Mouse (Mus musculus) adrenal gland, postnatal 25 days (tissue): ENCODE measurements around the gene Olfr224. TPM values are rescaled to one million over a fixed set of nuclear protein-coding genes. Genes with fewer than 3 reads are reported as not detected.
"Not testable (repeated sequence)": the region's sequence is repeated elsewhere in the genome, so short reads cannot be mapped to it uniquely, and the experiment has no call there.

Source experiments
- DNase-seq: peaks from one replicate; pipeline ENCODE4 v3.0.0; 2021; ENCODE audit warnings: mixed read lengths
- long read RNA-seq: library from polyadenylated mRNA; stranded (forward); transcript quantifications from one replicate; pipeline ENCODE4 v2.0.0, GENCODE M21; 2021
- total RNA-seq: library from RNA; stranded (reverse); gene quantifications from 2 replicates; pipeline ENCODE4 v1.2.3, GENCODE M21; 2021

Olfr224 gene
- not detected in 2 replicates for total RNA-seq
- long read RNA-seq, result 0 reads

DNA sequence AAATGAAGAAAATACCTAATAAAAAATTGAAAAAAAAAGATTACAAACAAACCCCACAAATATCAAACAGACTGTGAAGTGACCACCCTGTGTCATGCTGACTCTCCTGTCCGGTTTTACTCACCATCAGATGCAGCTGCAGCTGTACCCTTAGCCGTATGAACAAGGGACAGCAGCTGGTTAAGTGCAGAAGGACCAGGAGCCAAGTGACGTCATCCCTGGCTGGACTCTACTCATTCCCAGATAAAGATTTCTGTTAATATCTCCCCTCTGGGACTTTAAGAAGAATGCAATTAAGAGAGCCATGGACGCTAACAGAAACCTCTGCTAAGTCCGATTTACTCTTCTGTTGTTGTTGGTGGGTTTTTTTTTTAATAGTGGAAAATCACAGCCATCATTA is at the start of gene Olfr224:
Gene Olfr224, minus strand, starts transcription at position 149 of the 400 bp plus-strand sequence.
- no peak for DNase-seq

DNA sequence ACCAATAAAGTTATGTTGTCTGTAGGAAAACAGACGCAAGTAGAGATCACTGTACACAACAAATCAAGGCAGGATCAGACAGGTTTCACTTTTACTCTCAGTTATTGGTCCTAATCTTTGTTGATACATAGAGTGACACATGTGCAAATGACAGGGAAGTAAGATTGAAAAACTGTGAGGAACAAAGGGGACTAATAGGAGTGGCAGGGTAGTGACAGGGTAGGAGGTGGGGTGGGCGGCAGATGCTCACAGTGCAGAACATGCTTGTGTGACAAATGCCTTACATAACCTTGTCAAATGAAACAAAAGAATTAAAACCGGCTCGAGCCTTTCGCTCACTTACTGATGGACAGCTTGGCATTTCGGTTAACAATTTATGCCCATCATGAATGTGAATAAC is 48.4 kb upstream of the Olfr224 start:
- no peak for DNase-seq

GRCm38 (mm10) chr11:58618369-58618768 is 48.0 kb upstream of the Olfr224 start:
- DNase-seq, result no peak

DNA sequence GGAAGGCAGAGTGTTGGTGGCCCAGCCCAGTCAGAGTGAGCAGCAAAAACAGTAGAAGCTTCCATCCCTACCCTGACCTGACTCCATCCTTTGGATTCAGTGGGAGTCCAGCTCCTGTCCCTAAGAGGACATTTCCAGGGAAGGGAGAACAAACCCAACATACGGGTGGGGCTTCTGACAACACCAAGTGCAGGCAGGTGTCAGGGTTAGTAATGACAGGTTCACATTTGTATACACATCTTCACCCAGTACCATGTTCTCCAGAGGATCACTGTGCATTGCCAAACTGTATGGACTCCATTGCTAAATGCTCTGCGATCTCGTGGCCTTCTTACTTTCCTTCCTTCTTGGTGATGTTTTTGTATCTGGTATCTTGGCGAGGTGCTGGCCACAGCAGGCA is 45.6 kb upstream of the Olfr224 start, which contains the start of gene 2210407C18Rik:
Gene 2210407C18Rik, minus strand, starts transcription at position 101 of the 400 bp plus-strand sequence.
- no peak for DNase-seq

DNA sequence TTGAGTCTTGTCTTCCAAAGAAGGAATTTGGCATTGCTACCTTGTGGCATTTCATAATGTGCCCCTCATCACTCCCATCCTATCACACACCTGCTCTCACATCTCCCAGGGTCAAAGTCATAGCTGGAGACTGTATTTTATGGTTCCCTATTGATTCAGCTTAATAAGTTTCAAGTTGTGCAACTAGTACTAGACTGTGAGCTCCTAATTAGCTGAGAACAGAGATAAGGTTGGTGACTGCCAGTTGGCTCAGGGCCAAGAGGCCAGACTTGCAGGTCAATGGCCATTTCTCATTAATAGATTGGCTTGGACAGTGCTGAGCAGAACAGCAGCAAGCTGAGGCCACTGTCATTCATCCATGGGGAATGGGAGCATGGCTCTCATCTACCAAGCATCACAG is 44.2 kb upstream of the Olfr224 start:
- no peak for DNase-seq

GRCm38 (mm10) chr11:58613359-58613758 is 43.0 kb upstream of the Olfr224 start:
- no peak for DNase-seq

DNA sequence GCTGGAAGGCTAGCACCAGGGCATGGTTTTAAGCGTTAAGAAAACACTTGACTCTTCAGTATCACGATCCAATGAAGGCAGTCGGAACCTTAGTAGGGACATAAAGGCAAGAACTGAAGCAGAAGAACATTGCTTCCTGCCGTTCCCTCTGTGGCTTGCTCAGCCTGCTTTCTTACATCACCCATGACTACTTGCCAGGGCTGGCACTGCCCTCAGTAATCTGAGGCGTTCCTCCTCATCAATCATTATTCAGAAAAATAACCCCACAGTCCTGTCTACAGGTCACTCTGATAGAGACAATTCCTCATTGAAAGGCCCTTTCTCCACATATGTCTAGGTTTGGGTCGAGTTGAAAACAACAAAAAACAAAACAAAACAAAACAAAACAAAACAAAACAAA is 36.7 kb upstream of the Olfr224 start:
- DNase-seq, result no peak

DNA sequence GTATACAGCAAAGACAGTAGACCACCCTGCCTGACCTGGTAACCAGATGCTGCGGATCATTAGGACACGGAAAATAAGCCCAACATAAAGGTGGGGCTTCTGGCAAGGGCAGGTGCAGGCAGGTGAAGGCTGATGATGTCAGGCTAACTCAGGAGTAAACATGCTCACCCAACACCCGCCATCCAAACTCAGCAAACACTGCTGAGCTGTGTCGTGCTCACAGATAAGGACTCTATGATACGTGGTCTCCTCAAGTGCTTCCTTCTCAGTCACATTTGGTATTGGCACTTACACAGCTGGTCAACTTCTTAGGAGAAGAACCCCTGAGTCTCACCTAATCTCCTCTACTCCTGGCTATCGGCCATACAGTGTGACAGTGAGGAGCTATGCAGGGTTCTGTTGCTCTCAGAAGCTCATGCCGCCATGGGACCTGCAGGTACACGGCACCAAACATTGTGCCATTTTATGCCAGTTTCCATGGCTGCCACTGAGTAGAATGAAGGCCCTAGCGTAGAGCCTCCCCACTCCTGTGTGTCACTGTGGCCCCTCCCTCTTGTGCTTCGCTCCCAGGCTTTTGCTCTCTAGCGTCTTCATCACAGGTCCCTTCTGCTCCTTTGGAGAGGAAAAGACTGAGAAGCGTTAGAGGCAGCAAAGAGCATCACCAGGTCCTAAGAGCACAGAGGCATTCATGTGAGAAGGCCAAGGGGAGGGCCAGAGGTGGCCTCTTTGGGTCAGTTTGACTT is 36.0 kb upstream of the Olfr224 start:
- no peak for DNase-seq

DNA sequence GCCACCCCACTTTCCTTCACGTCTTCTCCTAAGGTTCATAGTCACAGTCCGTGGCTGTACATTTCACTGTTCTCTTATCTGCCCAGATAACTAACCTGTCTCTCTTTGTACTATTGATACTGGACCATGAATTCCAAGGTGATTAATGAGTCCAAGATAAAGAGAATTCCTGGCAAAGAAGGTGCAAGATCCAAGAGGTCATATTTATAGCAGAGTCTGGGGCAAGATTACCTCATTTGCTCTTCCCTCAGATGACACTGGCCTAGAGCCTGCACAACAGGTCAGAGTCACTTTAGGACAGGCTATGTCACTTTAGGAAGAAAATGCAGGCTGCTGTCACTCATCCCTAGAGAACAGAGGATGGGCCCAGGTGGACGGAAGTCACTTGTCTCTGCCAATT is 34.9 kb upstream of the Olfr224 start:
- DNase-seq, result no peak

GRCm38 (mm10) chr11:58604688-58605087 is 34.3 kb upstream of the Olfr224 start:
- no peak for DNase-seq

DNA sequence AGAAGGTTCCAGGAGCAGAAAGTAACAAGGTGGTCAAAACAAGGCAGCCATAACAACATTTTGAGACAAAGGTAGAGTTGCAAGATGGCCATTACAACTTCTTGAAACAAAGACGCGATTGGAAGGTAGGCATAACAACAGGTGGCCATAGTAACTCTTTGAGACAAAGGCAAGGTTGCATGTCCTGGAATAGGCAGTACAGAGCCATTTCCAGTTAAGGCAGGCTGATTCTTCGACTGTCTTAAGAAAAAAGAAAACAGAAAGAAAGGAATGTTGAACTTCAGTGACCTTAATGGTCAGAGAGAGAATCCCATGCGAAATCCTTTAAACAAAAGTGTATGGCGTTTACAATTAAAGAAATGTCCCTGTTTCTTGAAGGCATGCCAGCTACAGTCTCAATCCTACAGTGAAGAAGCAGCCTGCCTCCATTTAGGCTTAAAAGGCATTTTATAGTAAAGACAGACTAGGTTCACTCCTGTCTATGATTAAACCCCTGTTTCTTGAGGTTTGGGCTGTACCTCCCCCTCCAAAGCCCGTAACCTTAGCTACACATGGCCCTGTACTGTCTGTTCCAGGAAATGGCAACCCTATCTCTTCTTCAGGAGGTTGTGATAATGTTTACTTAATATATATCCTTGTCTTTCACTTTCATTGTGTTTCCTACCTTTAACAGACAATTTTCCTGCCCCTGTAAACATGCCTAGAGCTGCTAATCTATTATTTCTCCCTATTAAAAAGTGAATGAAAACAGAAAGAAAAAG is 32.6 kb upstream of the Olfr224 start:
- DNase-seq, result no peak

DNA sequence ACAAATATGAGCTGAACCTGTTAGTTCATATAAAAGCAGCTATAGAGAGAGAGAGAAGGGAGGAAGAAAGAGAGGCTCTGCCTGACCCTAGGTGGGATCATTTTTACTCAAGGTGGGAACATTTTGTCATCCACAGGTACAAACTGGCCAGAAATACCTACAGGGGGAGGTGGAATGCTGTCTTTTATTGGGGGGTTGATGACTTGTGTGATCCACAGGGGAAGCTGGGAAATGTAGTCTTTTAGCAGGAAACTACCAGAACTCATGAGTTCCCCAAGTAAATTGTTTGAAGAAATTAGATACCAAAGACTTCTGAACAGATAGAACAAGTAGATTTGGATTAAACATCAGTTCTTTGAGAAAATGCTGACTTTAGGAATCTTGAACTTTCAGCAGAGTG is 31.7 kb upstream of the Olfr224 start:
- no peak for DNase-seq

DNA sequence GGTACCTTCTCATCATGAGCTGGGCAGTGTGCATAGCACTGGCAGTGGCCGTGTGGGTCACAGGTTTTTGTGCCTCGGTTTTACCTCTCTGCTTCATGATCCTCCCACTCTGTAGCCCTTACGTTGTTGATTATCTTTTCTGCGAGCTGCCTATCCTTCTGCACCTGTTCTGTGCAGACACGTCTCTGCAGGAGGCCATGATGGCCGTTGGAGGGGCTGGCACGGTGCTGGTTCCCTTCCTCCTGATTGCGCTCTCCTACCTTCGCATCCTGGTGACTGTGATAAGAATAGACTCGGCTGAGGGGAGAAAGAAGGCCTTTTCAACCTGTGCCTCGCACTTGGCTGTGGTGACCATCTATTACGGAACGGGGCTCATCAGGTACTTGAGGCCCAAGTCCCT is 27.5 kb upstream of the Olfr224 start:
- DNase-seq, result no peak

DNA sequence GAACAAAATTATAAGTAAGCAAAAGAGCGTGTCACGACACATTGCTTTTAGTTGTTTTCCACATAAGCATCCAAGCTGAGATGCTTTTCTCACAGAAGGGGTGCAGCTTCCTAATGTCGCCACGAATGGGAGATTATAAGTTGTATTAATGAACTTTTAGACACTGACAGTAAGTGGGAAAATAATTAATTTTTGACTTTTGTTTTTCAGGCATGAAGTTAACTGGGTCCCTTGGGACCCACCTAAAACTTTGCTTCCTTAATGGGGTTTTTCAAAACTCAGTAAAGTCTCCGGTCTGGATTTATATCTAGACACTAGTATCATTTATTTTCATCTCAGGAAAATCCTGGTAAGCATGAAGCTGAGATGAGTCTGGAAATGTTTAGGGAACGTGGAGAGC is 24.5 kb upstream of the Olfr224 start, which contains the start of gene Olfr324:
Gene Olfr324, plus strand, starts transcription at position 301 of the 400 bp plus-strand sequence.
- DNase-seq, result no peak

DNA sequence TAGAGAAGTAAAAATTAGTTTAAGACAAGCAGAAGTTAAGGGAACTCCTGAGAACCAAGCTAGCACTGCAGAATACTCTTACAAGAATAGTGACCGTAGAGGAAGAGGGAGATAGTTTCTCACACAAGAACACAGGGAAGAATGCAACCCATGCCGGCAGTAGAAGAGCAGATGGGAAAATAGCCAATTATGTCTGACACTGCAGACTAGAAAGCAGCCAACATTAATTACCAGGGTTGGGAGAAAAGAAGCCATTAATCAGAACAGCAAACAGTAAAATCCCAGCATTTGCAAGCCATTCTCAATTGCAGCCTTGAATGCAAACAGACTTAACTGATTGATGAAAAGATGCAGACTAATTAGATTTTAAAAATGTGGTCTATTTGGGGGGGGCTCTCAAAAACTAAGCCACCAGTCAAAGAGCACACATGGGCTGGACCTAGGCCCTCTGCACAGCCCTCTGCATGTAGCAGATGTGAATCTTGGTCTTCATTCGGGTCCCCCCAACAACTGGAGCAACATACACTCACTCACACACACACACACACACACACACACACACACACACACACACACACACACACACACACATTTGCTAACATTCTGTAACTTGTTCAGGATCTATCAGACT is 18.4 kb upstream of the Olfr224 start:
- no peak for DNase-seq

GRCm38 (mm10) chr11:58587898-58588348 is 17.6 kb upstream of the Olfr224 start:
- peak; percentile 45 for DNase-seq

- DNase-seq, result no peak
Measured at GRCm38 (mm10) chr11:58578636-58579035, 8.3 kb upstream of the Olfr224 start.

DNA sequence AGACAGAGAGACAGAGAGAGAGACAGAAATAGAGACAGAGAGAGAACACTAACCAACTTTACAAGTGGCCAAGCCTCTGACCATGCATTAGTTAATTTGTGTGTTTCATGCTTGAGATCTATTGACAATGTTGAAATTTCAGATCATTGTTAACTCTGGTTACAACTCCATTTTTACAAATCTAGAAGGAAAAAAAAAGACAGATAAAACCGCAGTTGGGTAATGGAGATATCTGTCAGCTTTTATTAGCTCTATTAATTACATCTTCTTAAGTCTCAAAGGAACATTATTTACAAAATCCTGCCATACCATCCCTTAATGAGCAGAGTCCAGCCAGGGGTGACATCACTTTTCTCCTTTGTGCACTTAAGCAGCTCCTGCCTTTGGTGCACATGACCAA is 7.1 kb upstream of the Olfr224 start, which contains the start of gene Olfr325:
Gene Olfr325, plus strand, starts transcription at position 301 of the 400 bp plus-strand sequence.
- no peak for DNase-seq

DNA sequence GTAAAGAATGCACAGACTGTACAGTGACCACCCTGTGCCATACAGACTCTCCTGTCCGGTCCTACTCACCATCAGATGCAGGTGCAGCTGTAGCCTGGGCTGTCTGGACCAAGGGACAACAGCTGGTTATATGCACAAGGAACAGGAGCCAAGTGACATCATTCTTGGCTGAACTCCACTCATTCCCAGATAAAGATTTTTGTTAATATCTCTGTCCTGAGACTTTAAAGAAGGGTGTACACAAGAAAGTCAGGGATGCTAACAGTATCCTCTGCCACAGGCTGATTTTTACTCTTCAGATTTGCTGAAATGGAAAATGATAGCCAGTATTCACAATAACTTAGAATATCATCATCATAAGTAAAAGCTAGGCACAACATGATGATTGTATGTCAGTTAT is 14.8 kb downstream of the Olfr224 start, which contains the start of gene Olfr328:
Gene Olfr328, minus strand, starts transcription at position 101 of the 400 bp plus-strand sequence.
- no peak for DNase-seq

DNA sequence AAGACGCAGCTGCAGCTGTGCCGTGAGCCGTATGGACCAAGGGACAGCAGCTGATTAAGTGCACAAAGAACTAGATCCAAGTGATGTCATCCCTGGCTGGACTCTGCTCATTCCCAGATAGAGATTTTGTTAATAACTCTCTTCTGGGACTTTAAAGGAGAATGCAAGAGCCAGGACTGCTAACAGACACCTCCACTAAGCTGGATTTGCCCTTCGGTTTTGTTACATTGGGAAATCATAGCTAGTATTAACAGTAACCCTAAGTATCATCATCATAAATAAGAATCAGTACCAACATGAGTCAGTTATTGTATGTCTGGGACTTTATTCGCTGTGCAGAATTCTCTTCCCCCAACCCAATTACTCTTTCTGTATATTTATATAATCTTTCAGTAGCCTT is 24.0 kb downstream of the Olfr224 start, which contains the start of gene Olfr329-ps:
Gene Olfr329-ps, minus strand, starts transcription at position 101 of the 400 bp plus-strand sequence.
- no peak for DNase-seq

- DNase-seq, result not testable (repeated sequence)
Measured at GRCm38 (mm10) chr11:58534736-58535135, 35.6 kb downstream of the Olfr224 start, which contains the start of gene Olfr330. Olfr330 (minus strand) TSS chr11:58534836.

DNA sequence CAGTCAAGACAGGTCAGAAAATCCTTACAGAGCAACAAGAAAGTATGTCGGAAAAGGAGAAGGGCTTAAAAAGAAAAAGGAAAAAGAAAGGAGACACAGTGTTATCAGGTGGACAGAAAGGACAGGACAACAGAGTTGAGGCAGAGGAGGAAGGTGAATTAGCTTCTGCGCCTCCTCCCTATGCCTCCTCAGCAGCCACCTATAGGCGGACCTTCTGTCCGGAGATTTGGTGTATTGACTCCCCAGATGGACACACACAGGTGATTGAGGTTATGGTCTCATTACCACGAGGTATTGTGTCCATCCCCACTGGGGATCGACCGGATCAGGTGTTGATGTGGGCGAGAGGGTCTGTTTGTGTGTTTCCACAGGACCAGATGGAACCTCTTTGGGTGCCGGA is 50.6 kb downstream of the Olfr224 start:
- not testable (repeated sequence) for DNase-seq
